Mouse (Mus musculus): Measurements from ENCODE around the gene Txndc16.

The Txndc16 gene

GRCm38 (mm10) chr14:45155511-45156173 lies 64.5 kb downstream of the Txndc16 start:
- in situ Hi-C loops (cut with MboI, MseI): no loop called here

DNA sequence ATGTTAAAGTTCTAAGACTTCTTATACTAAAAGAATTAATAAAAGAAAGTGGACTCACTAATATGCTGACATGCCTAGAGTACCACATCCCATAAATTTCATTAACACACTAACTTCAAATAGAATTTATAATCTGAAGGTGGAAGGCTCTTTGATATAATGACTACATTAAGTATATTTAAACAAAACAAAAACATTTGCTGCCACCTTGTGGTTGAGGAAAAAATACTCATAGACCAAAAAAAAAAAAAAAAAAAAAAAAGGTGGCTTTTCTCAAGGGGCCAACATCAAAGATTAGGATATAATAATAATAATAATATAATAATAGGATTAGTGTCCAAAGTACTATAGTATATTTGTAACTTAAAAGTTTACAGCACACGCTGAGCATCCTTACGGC lies 66.9 kb downstream of the Txndc16 start:
- in situ Hi-C loops (cut with MboI, MseI): no loop called here

DNA sequence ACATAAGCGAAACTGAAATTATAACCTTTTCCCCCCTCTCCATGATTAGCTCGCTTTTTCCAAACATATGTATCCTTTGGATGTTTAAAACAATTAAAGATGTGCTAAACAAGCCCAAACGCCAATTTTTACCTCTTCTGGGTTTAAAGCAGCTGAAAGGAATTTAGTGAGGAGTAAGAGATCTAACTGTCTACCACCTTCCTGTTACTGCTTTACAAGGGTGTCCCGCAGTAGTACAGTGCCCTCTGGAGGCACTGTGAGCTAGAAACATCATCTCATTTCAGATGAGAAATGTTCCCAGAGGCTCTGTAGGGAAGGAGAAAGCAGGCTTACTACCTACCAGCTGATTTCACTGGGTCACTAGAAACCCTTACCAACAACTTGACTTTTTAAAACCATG lies 77.6 kb downstream of the Txndc16 start:
- in situ Hi-C loops (cut with MboI, MseI): loop anchor here (5.0 kb wide), 1 partner anchor 35 kb away; no protein-coding TSS in a partner anchor

DNA sequence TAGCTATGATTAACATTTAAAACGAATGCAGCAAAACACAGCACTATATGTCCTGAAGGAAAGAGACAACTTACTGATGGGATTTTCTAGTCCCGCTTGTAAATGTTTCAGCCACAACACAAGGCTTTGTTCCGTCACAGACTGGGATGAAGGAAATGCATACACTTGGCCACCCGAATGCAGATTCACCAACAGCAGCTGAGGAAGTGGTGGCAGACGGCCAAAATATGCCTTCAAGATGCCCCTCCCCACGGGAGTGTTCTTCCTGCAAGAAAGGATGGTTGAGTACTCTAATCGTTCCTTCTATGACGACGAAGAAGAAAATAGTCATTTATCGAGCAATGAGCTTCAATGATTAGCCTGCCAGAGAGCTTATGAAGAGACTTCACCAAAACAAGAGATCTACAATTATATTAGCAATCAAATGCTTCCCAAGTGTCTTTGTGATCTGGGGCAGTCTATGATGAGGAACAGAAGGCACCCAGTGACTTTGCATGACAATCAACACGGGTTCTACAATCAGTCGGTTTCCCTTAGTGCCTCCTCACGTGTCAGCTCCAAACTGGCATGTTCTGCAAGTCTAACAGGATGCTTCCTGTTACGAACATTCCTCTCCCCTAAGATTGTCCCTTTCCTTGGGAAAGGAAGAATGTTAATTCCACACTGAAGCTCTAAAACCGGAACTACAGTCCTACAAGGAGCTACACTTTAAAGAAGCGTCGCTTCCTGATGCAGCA lies 79.6 kb downstream of the Txndc16 start:
- in situ Hi-C loops (cut with MboI, MseI): loop anchor here (5.0 kb wide), 1 partner anchor 33 kb away; no protein-coding TSS in a partner anchor

DNA sequence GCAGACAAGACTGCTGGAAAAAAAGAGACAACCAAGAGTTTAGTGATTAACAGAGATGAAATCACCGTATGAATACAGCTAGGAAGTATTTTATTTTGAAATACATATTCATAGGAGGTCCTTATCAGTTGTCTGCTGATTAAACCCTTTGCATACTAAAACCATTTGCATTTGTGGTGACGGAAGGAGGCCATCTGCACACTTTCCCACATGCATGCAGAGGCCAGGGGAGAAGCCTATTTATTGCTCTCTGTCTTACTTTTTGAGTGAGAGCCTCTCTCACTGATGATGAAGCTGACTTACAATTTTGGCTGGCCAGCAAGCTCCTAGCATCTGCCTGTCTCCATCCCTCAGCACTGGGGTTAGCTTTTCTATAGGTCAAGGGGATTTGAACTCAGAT lies 84.2 kb downstream of the Txndc16 start:
- in situ Hi-C loops (cut with MboI, MseI): loop anchor here (5.0 kb wide), 1 partner anchor 154 kb away; no protein-coding TSS in a partner anchor

- in situ Hi-C loops (cut with MboI, MseI): loop anchor here (5.0 kb wide), 1 partner anchor 153 kb away; no protein-coding TSS in a partner anchor
Measured at GRCm38 (mm10) chr14:45135560-45135959, 84.6 kb downstream of the Txndc16 start.

GRCm38 (mm10) chr14:45118359-45118758 lies 101.8 kb downstream of the Txndc16 start:
- in situ Hi-C loops (cut with MboI, MseI): no loop called here

- in situ Hi-C loops (cut with MboI, MseI): no loop called here
Measured at GRCm38 (mm10) chr14:45102201-45102600, 117.9 kb downstream of the Txndc16 start.

GRCm38 (mm10) chr14:45092327-45092726 lies 127.8 kb downstream of the Txndc16 start:
- in situ Hi-C loops (cut with MboI, MseI): no loop called here

GRCm38 (mm10) chr14:45090011-45090410 lies 130.1 kb downstream of the Txndc16 start:
- in situ Hi-C loops (cut with MboI, MseI): no loop called here

- in situ Hi-C loops (cut with MboI, MseI): no loop called here
Measured at GRCm38 (mm10) chr14:45085651-45086425, 134.3 kb downstream of the Txndc16 start.

DNA sequence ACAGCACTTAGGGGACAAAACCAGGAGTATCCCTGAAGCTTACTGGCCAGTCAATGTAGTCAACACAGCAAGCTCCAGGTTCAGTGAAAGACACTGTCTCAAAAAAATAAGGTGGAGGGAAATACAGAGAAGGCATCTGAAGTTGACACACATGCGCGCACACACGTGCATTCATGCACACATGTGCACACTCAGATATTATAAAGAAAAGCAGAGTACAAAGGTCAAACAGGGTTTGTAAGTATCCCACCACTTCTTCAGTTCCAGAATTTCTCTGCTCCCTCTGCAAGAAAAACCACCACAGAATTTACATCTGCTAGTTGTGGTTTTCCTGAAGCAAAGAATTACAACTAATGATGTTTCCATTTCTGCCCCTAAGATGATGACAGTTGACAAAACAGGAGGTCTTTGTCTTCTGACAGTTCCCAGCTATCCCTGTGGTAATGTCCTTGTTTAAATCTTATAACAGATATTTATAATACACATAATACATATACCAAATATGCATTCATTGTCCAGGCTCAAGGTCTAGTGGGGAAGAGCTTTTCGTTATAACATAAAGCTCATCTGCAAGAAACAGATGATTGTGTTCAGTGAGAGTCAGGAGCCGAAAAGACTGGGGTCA lies 135.4 kb downstream of the Txndc16 start:
- in situ Hi-C loops (cut with MboI, MseI): no loop called here

- in situ Hi-C loops (cut with MboI, MseI): no loop called here
Measured at GRCm38 (mm10) chr14:45083540-45083939, 136.6 kb downstream of the Txndc16 start.
